Mouse (Mus musculus) midbrain, embryonic 13.5 days (tissue): ENCODE data around the gene Rabgap1l. TPM values are rescaled to one million over a fixed set of nuclear protein-coding genes. Genes with fewer than 3 reads are reported as not detected.

Experiments
- ATAC-seq: fragments of 200-750 bp; cut with Nextera tagmentation; 2 replicates; pipeline ENCODE4 v1.8.0; 2017; ENCODE audit warnings: mild to moderate bottlenecking, moderate TSS enrichment, moderate library complexity
- H3K27ac ChIP-seq: fragments of 300-500 bp; sonication (generic); 2 replicates; pipeline ENCODE4 v1.5.1; 2015; ENCODE audit warnings: inconsistent platforms, mild to moderate bottlenecking, moderate library complexity
- H3K27me3 ChIP-seq: fragments of 300-500 bp; sonication (generic); 2 replicates; pipeline ENCODE4 v1.6.1; 2015; ENCODE audit warnings: mild to moderate bottlenecking, inconsistent platforms
- H3K36me3 ChIP-seq: fragments of 300-500 bp; sonication (generic); 2 replicates; pipeline ENCODE4 v1.6.1; 2015; ENCODE audit warnings: mild to moderate bottlenecking, inconsistent platforms
- H3K4me1 ChIP-seq: fragments of 300-500 bp; sonication (generic); replicated peaks from 2 replicates; pipeline ENCODE4 v1.6.1; 2015; ENCODE audit warnings: inconsistent platforms
- H3K4me2 ChIP-seq: fragments of 300-500 bp; sonication (generic); replicated peaks from 2 replicates; pipeline ENCODE4 v1.6.1; 2015; ENCODE audit warnings: moderate library complexity, mild to moderate bottlenecking, inconsistent platforms
- H3K4me3 ChIP-seq: fragments of 300-500 bp; sonication (generic); replicated peaks from 2 replicates; pipeline ENCODE4 v1.5.1; 2015; ENCODE audit warnings: mild to moderate bottlenecking, inconsistent platforms
- H3K9ac ChIP-seq: fragments of 300-500 bp; sonication (generic); replicated peaks from 2 replicates; pipeline ENCODE4 v1.6.1; 2015; ENCODE audit warnings: mild to moderate bottlenecking, inconsistent platforms
- H3K9me3 ChIP-seq: fragments of 300-500 bp; sonication (generic); 2 replicates; pipeline ENCODE4 v1.6.1; 2016; ENCODE audit warnings: mild to moderate bottlenecking, inconsistent platforms
- WGBS: fragments of 180-500 bp; shearing (Covaris S2); methylation state at CpG from one replicate; pipeline ENCODE4 v1.1.7; 2015; 5-methylcytosine and 5-hydroxymethylcytosine counted together
- polyA plus RNA-seq: library from polyadenylated mRNA; unstranded; fragments of >200 nt; fragmentation: Nextera tagmentation; extraction: Ambion mirVana; gene quantifications from 2 replicates; pipeline ENCODE4 v1.2.1, GENCODE M21; 2015

Rabgap1l gene
- polyA plus RNA-seq, 1 experiment from 2014 or later: 25.2 TPM

GRCm38 (mm10) chr1:160374490-160374889 is 418.5 kb downstream of the Rabgap1l start:
- H3K36me3 ChIP-seq: no peaks in the 10 kb centered on the region
- no peak overlapping the region for H3K4me2 ChIP-seq
- no peaks in the 10 kb centered on the region for H3K4me1 ChIP-seq
- no peak overlapping the region for H3K27ac ChIP-seq
- H3K9ac ChIP-seq: no peak overlapping the region
- H3K9me3 ChIP-seq: no peaks in the 10 kb centered on the region
- no peaks in the 10 kb centered on the region for H3K27me3 ChIP-seq
- ATAC-seq: no peak
- H3K4me3 ChIP-seq: no peak overlapping the region

GRCm38 (mm10) chr1:160373306-160373705 is 419.7 kb downstream of the Rabgap1l start:
- Histone ChIP-seq H3K4me2 (no peak overlapping the region), H3K36me3 (no peaks in the 10 kb centered on the region), H3K9ac (no peak overlapping the region), H3K9me3 (no peaks in the 10 kb centered on the region), H3K4me3 (no peak overlapping the region), H3K4me1 (no peaks in the 10 kb centered on the region), H3K27me3 (no peaks in the 10 kb centered on the region), H3K27ac (no peak overlapping the region)
- ATAC-seq: no peak
- 88% methylated on average over 7 of the region's 7 CpGs for WGBS

GRCm38 (mm10) chr1:160371696-160372095 is 421.3 kb downstream of the Rabgap1l start:
- no peak for ATAC-seq
- Histone ChIP-seq H3K4me1 (no peaks in the 10 kb centered on the region), H3K4me3 (no peak overlapping the region), H3K27me3 (no peaks in the 10 kb centered on the region), H3K36me3 (no peaks in the 10 kb centered on the region), H3K9ac (no peak overlapping the region), H3K4me2 (no peak overlapping the region), H3K27ac (no peak overlapping the region), H3K9me3 (no peaks in the 10 kb centered on the region)

- Histone ChIP-seq H3K4me1 (no peaks in the 10 kb centered on the region), H3K27ac (no peak overlapping the region), H3K4me3 (no peak overlapping the region), H3K4me2 (no peak overlapping the region), H3K36me3 (no peaks in the 10 kb centered on the region), H3K27me3 (no peaks in the 10 kb centered on the region), H3K9me3 (no peaks in the 10 kb centered on the region), H3K9ac (no peak overlapping the region)
- WGBS: 42% methylated on average over 1 of the region's 1 CpGs
- 0 out of 2 replicates have a peak, but pooled peaks have one; percentile 27 for ATAC-seq
Measured at GRCm38 (mm10) chr1:160370552-160370951, 422.5 kb downstream of the Rabgap1l start.

GRCm38 (mm10) chr1:160366615-160367014 is 426.4 kb downstream of the Rabgap1l start:
- Histone ChIP-seq H3K27ac (no peak overlapping the region), H3K4me3 (no peak overlapping the region), H3K9ac (no peak overlapping the region), H3K9me3 (no peaks in the 10 kb centered on the region), H3K4me2 (no peak overlapping the region), H3K4me1 (no peaks in the 10 kb centered on the region), H3K27me3 (no peaks in the 10 kb centered on the region), H3K36me3 (no peaks in the 10 kb centered on the region)
- ATAC-seq: no peak
- WGBS: 90% methylated on average over 3 of the region's 3 CpGs

- Histone ChIP-seq H3K36me3 (no peaks in the 10 kb centered on the region), H3K4me2 (no peak overlapping the region), H3K27ac (no peak overlapping the region), H3K4me3 (no peak overlapping the region), H3K27me3 (no peaks in the 10 kb centered on the region), H3K9me3 (no peaks in the 10 kb centered on the region), H3K4me1 (peaks cover 4% of the 10 kb centered on the region; the same call in 1 of the 2 replicates), H3K9ac (no peak overlapping the region)
- ATAC-seq: no peak
Measured at GRCm38 (mm10) chr1:160357268-160357667, 435.7 kb downstream of the Rabgap1l start.

GRCm38 (mm10) chr1:160353732-160354455 is 439.1 kb downstream of the Rabgap1l start:
- Histone ChIP-seq H3K4me2 (no peak overlapping the region), H3K9me3 (no peaks in the 10 kb centered on the region), H3K4me3 (no peak overlapping the region), H3K4me1 (peaks cover 24% of the 10 kb centered on the region), H3K27me3 (no peaks in the 10 kb centered on the region), H3K27ac (no peak overlapping the region), H3K9ac (no peak overlapping the region), H3K36me3 (no peaks in the 10 kb centered on the region)
- no peak for ATAC-seq
- WGBS: 82% methylated on average over 6 of the region's 6 CpGs

GRCm38 (mm10) chr1:160352309-160352708 is 440.7 kb downstream of the Rabgap1l start:
- peak; percentile 73 for ATAC-seq
- peaks cover 28% of the 10 kb centered on the region for H3K4me1 ChIP-seq
- peak overlapping the region; percentile 74 for H3K9ac ChIP-seq
- no peaks in the 10 kb centered on the region for H3K36me3 ChIP-seq
- 35% methylated on average over 4 of the region's 4 CpGs for WGBS
- peak overlapping the region; percentile 94 for H3K27ac ChIP-seq
- peak overlapping the region; percentile 53 for H3K4me3 ChIP-seq
- no peaks in the 10 kb centered on the region for H3K27me3 ChIP-seq
- peak overlapping the region; percentile 76 for H3K4me2 ChIP-seq
- H3K9me3 ChIP-seq: no peaks in the 10 kb centered on the region

- H3K9me3 ChIP-seq: no peaks in the 10 kb centered on the region
- H3K36me3 ChIP-seq: no peaks in the 10 kb centered on the region
- ATAC-seq: peak; percentile 97
- H3K27me3 ChIP-seq: no peaks in the 10 kb centered on the region
- under 1% methylated on average over 10 of the region's 10 CpGs for WGBS
- peak overlapping the region; percentile 74 for H3K9ac ChIP-seq
- H3K4me1 ChIP-seq: peaks cover 28% of the 10 kb centered on the region
- H3K4me3 ChIP-seq: peak overlapping the region; percentile 53
- H3K4me2 ChIP-seq: peak overlapping the region; percentile 76
- peak overlapping the region; percentile 94 for H3K27ac ChIP-seq
Measured at GRCm38 (mm10) chr1:160351880-160352234, 441.2 kb downstream of the Rabgap1l start.

GRCm38 (mm10) chr1:160351146-160351879 is 441.7 kb downstream of the Rabgap1l start:
- no peaks in the 10 kb centered on the region for H3K36me3 ChIP-seq
- H3K27me3 ChIP-seq: no peaks in the 10 kb centered on the region
- 14% methylated on average over 13 of the region's 13 CpGs for WGBS
- peak overlapping the region; percentile 53 for H3K4me3 ChIP-seq
- ATAC-seq: peak; percentile 40
- H3K9ac ChIP-seq: peak overlapping the region; percentile 74
- H3K27ac ChIP-seq: peak overlapping the region; percentile 94
- peak overlapping the region; percentile 76 for H3K4me2 ChIP-seq
- no peaks in the 10 kb centered on the region for H3K9me3 ChIP-seq
- peaks cover 28% of the 10 kb centered on the region for H3K4me1 ChIP-seq

GRCm38 (mm10) chr1:160340653-160341052 is 452.4 kb downstream of the Rabgap1l start:
- Histone ChIP-seq H3K9me3 (no peaks in the 10 kb centered on the region), H3K9ac (no peak overlapping the region), H3K4me1 (no peaks in the 10 kb centered on the region), H3K27me3 (no peaks in the 10 kb centered on the region), H3K4me3 (no peak overlapping the region), H3K36me3 (0 out of 2 replicates have a peak, but pooled peaks cover 3% of the 10 kb centered on the region), H3K27ac (no peak overlapping the region), H3K4me2 (no peak overlapping the region)
- no peak for ATAC-seq
- WGBS: 82% methylated on average over 2 of the region's 2 CpGs

GRCm38 (mm10) chr1:160339374-160339773 is 453.6 kb downstream of the Rabgap1l start:
- no peak overlapping the region for H3K4me3 ChIP-seq
- no peak overlapping the region for H3K4me2 ChIP-seq
- H3K27ac ChIP-seq: no peak overlapping the region
- H3K36me3 ChIP-seq: 0 out of 2 replicates have a peak, but pooled peaks cover 3% of the 10 kb centered on the region
- WGBS: 92% methylated on average over 4 of the region's 4 CpGs
- H3K4me1 ChIP-seq: no peaks in the 10 kb centered on the region
- no peaks in the 10 kb centered on the region for H3K9me3 ChIP-seq
- no peak overlapping the region for H3K9ac ChIP-seq
- no peaks in the 10 kb centered on the region for H3K27me3 ChIP-seq
- no peak for ATAC-seq
